Mouse (Mus musculus) midbrain, embryonic 10.5 days (tissue): Measurements from ENCODE around the gene Tcirg1. TPM values are rescaled to one million over a fixed set of nuclear protein-coding genes. Genes with fewer than 3 reads are reported as not detected.

ENCODE experiments used
- DNase-seq: peaks from one replicate; pipeline ENCODE4 v3.0.0-alpha.2; 2017; ENCODE audit warnings: low spot score
- H3K27ac ChIP-seq: fragments of 300-500 bp; sonication (generic); replicated peaks from 2 replicates; pipeline ENCODE4 v1.5.1; 2016; ENCODE audit warnings: mild to moderate bottlenecking
- H3K27me3 ChIP-seq: fragments of 300-500 bp; sonication (generic); 2 replicates; pipeline ENCODE4 v1.6.1; 2016; ENCODE audit warnings: low read depth, mild to moderate bottlenecking; ENCODE audit not compliant: poor library complexity, severe bottlenecking
- H3K36me3 ChIP-seq: fragments of 300-500 bp; sonication (generic); 2 replicates; pipeline ENCODE4 v1.6.1; 2016; ENCODE audit warnings: mild to moderate bottlenecking, moderate library complexity
- H3K4me1 ChIP-seq: fragments of 300-500 bp; sonication (generic); 2 replicates; pipeline ENCODE4 v1.6.1; 2016
- H3K4me3 ChIP-seq: fragments of 300-500 bp; sonication (generic); 2 replicates; pipeline ENCODE4 v1.5.1; 2016; ENCODE audit warnings: mild to moderate bottlenecking, moderate library complexity
- H3K9me3 ChIP-seq: fragments of 300-500 bp; sonication (generic); replicated peaks from 2 replicates; pipeline ENCODE4 v1.6.1; 2016; ENCODE audit warnings: mild to moderate bottlenecking
- WGBS: fragments of 180-500 bp; shearing (Covaris S2); methylation state at CpG from one replicate; pipeline ENCODE4 v1.1.7; 2016; 5-methylcytosine and 5-hydroxymethylcytosine counted together
- polyA plus RNA-seq: library from polyadenylated mRNA; unstranded; fragments of >200 nt; fragmentation: Nextera tagmentation; extraction: Ambion mirVana; gene quantifications from 2 replicates; pipeline ENCODE4 v1.2.1, GENCODE M21; 2016

The Tcirg1 gene
- polyA plus RNA-seq, 1 experiment from 2014 or later, result 17.0 TPM

DNA sequence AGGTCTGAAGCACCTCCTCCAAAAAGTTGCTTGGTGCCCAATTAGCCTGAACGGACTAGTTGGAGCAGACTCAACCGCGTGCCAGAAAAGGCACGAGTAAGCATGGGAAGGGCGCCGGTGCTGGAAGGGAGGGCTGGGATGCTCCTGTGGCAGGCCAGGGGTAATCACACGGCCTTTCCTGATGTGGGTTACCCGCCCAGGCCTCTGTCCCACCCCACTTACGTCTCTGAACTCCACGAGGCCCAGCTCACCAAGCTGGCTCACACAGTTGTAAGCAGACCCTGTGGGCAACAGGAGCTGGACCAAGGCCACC, 2.6 kb downstream of the Tcirg1 start:
- Histone ChIP-seq H3K4me1 (peaks cover 46% of the 10 kb centered on the region), H3K27ac (no peak overlapping the region), H3K9me3 (no peaks in the 10 kb centered on the region), H3K27me3 (peaks cover 26% of the 10 kb centered on the region), H3K4me3 (no peak overlapping the region), H3K36me3 (peaks cover 31% of the 10 kb centered on the region)
- WGBS, result 68% methylated on average over 10 of the region's 10 CpGs
- DNase-seq, result no peak

DNA sequence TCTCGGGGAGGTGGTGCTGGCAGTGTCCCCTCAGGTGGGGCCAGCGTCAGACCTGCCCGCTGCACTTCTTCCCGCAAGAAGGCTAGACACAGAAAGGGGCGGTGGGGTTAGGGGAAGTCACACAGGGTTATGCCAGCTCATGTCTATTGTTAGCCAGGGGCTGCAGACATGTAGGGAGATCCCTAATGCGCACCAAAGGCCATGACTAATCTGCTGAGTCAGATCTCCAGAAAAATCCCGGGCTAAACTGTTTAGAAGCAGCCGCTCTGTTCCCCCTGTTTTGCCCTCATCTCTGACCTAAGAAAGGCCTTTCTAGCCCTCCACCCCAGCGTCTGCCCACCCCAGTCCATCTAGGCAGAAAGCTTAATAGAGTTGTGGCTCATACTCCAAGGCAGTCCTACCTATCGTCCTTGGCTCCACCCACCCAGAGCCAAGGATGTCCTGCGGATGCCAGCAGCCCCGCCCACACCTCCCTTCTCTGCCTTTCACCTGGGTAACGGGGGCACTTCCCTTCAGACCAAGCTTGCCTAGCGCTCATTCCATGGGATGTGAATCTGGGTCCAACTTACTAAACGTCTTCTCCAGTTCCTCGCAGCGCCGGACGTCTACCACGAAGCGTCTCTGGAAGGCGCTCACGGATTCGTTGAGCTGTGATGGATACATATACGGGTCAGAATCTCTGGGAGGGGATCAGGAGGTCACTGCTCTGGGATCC, 3.1 kb downstream of the Tcirg1 start:
- WGBS, result 59% methylated on average over 25 of the region's 25 CpGs
- H3K4me1 ChIP-seq, result peaks cover 46% of the 10 kb centered on the region
- H3K4me3 ChIP-seq, result no peak overlapping the region
- peaks cover 26% of the 10 kb centered on the region for H3K27me3 ChIP-seq
- H3K27ac ChIP-seq, result peak overlapping the region; percentile 9; the same call in 1 of the 2 replicates
- no peak for DNase-seq
- no peaks in the 10 kb centered on the region for H3K9me3 ChIP-seq
- H3K36me3 ChIP-seq, result peaks cover 26% of the 10 kb centered on the region

DNA sequence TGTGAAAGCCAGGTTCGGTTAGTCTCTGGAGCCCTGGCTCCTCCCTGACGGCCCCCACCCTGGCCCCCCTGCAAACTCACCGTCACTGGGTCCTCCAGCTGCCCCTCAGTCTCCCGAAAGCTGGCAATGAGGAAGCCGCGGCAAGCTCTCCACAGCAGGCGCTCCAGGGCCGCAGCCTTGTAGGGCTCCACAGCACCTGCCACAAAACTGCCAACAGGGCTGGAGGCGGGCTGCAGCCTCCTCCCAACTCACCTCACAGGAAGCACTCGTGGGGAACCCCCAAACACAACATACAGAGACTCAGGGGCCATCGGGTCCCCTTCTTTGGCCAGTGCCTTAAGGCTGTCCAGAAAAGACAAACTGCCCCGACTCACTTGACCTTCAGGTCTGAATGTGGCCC, 4.0 kb downstream of the Tcirg1 start:
- H3K36me3 ChIP-seq, result peaks cover 18% of the 10 kb centered on the region
- H3K4me1 ChIP-seq, result peaks cover 46% of the 10 kb centered on the region
- H3K9me3 ChIP-seq, result no peaks in the 10 kb centered on the region
- peaks cover 26% of the 10 kb centered on the region for H3K27me3 ChIP-seq
- H3K4me3 ChIP-seq, result no peak overlapping the region
- H3K27ac ChIP-seq, result 0 out of 2 replicates have a peak overlapping the region, but pooled peaks have one; percentile 5
- no peak for DNase-seq
- WGBS, result 80% methylated on average over 12 of the region's 12 CpGs

DNA sequence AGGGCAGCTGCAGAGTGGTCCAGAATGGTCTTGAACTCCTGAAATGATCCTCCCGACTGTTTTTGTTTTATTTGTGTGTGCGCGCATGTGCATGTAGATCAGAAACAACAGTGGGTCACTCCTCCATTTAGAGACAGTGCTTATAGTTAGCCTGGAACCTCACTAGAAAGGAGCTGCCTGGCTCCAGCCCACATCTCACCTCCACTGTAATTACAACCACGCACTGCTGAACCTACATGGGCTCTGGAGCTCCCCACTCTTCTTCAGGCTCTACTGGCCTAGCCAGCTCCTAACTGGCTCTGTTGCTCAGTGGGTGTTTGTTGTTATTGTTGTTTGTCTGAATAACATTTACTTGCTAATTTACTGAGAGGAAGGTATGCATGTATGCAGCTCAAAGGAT, 7.3 kb downstream of the Tcirg1 start:
- WGBS, result 97% methylated on average over 4 of the region's 4 CpGs
- DNase-seq, result no peak
- Histone ChIP-seq H3K4me1 (peaks cover 37% of the 10 kb centered on the region), H3K27ac (no peak overlapping the region), H3K4me3 (no peak overlapping the region), H3K27me3 (peaks cover 11% of the 10 kb centered on the region), H3K9me3 (no peaks in the 10 kb centered on the region), H3K36me3 (peaks cover 44% of the 10 kb centered on the region)

DNA sequence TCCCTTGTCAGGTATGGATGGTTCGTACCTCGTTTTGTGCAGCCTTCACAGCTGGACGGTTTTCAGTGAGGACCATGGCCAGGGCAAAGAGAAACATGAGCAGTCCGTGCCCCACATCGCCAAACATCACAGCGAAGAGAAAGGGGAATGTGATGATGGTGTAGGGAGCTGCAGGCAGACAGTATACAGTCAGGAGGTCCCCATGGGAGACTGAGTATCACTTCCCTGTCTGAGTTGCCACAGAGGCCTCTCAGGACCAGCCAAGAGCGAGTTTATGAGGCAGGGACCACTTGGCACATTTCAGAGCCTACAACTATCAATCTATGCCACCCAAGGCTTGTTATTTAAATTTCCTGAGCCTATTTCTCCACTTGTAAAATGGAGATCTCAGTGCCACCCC, 8.0 kb downstream of the Tcirg1 start:
- DNase-seq, result no peak
- peaks cover 7% of the 10 kb centered on the region for H3K27me3 ChIP-seq
- H3K4me1 ChIP-seq, result peaks cover 34% of the 10 kb centered on the region
- peaks cover 51% of the 10 kb centered on the region for H3K36me3 ChIP-seq
- H3K9me3 ChIP-seq, result no peaks in the 10 kb centered on the region
- H3K27ac ChIP-seq, result no peak overlapping the region
- 79% methylated on average over 7 of the region's 7 CpGs for WGBS
- no peak overlapping the region for H3K4me3 ChIP-seq

DNA sequence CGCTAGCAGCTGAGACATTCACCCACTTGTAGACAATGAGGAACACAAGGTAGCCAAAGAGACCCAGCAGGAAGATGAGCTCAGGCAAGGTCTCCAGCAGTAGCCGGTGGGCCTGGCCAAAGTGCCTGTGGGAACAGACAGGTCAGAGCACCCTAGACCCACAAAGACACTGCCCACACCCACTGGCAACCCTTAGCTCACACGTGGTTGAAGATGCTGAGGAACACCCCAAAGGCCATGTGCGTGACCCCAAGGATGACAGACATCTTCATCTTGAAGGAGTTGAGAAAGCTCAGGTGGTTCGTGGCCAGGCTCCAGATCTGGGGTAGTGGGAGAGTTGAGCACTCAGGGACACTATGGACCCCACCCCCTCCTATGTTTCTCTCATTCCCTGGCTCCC, 9.4 kb downstream of the Tcirg1 start:
- peaks cover 58% of the 10 kb centered on the region for H3K36me3 ChIP-seq
- no peak for DNase-seq
- WGBS, result 88% methylated on average over 5 of the region's 5 CpGs
- peaks cover 23% of the 10 kb centered on the region for H3K4me1 ChIP-seq
- no peak overlapping the region for H3K4me3 ChIP-seq
- no peak overlapping the region for H3K27ac ChIP-seq
- no peaks in the 10 kb centered on the region for H3K9me3 ChIP-seq
- H3K27me3 ChIP-seq, result no peaks in the 10 kb centered on the region

DNA sequence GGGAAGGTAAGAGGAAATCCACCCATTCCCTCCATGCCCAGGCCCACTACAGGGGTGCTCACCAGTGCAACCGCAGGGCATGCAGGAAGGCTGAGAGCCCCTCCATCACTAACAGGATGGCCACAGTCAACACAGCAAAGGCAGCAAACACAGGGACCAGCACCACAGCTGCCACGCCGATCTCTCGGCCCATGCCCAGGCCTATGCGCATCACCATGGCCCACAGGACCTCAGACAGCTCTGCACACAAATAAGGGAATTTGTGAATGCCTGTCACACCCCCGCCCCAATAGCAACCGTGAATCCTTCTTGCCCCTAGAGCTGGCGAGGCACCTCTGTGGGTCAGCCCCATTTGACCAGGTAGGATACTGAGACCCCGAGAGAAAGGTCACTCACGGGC, 10.7 kb downstream of the Tcirg1 start:
- H3K36me3 ChIP-seq, result peaks cover 64% of the 10 kb centered on the region
- no peak overlapping the region for H3K4me3 ChIP-seq
- H3K27ac ChIP-seq, result peak overlapping the region; percentile 74
- H3K4me1 ChIP-seq, result peaks cover 23% of the 10 kb centered on the region
- WGBS, result 94% methylated on average over 10 of the region's 10 CpGs
- H3K27me3 ChIP-seq, result no peaks in the 10 kb centered on the region
- no peaks in the 10 kb centered on the region for H3K9me3 ChIP-seq
- no peak for DNase-seq

DNA sequence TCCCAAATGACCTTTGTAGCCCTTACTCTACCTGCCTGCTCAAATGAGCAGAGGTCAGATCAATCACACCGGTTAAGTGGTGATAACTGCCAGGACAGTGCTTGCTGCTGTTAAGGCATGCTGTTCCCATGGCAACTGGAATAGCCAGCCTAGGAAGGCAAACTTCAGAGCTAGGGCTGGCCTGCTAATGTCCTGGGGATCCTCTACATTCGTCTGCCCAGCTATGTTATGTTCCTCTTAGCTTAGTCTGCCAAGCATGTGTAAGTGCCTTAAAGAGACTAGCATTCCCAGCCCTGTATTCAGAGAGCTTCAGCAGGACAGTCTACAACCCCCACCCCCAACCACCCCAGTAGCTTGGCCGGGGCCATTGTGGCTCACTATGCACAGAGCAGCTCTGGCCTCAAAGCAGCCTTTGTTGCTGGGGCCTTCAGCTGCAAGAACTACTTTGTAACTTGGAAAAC, 11.7 kb downstream of the Tcirg1 start:
- Histone ChIP-seq H3K4me3 (no peak overlapping the region), H3K36me3 (peaks cover 74% of the 10 kb centered on the region), H3K27me3 (no peaks in the 10 kb centered on the region), H3K4me1 (peaks cover 23% of the 10 kb centered on the region), H3K9me3 (no peaks in the 10 kb centered on the region), H3K27ac (peak overlapping the region; percentile 74)
- WGBS, result 41% methylated on average over 3 of the region's 3 CpGs
- DNase-seq, result peak; percentile 38

DNA sequence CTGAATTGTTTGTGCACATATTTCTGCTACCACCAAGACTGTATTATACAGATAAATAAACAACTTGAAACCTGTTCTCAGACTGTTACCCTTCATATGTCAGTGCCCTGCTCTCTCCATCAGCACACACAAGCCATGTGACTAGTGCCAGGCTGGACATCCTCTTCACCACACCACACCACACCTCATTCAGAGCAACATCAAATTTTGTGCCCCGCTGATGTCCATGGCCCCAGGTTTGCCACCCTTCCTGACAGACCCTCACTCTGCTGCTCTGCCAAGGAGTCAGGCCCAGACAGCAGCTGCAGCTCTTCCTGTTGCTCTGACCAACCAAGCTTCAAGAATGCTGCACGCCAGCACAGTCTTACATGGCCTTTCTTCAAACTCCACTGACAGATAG, 12.6 kb downstream of the Tcirg1 start:
- Histone ChIP-seq H3K36me3 (peaks cover 82% of the 10 kb centered on the region), H3K27me3 (no peaks in the 10 kb centered on the region), H3K9me3 (no peaks in the 10 kb centered on the region), H3K27ac (no peak overlapping the region), H3K4me1 (peaks cover 23% of the 10 kb centered on the region), H3K4me3 (no peak overlapping the region)
- DNase-seq, result no peak
- 89% methylated on average over 2 of the region's 2 CpGs for WGBS

DNA sequence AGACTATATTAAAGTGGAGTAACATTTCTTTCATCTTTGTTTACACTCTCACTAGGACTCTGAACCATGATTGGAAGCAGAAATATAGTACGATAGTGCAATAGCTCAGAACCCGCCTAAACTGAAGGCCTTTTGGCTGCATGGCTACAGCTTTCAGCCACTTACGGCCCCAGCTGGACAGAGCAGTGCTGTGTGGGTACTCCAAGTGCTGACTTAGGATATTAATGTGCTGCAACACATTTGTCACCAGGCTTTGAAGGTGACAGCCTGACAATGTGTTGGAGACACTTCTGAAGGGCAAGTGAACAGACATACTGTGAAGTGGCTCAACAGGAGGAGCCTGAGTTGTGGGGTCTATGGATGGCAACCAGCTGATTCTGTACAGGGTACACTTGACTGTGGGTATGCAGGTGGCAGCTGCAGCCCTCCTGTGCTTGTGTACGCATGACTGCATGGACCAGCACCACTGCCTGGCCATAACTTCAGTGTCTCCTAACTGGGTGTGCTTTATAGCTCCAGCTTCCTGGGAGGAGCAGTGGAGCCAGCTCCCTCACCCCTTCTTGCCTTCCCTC, 13.3 kb downstream of the Tcirg1 start:
- no peak overlapping the region for H3K27ac ChIP-seq
- peaks cover 23% of the 10 kb centered on the region for H3K4me1 ChIP-seq
- H3K36me3 ChIP-seq, result peaks cover 89% of the 10 kb centered on the region
- 98% methylated on average over 4 of the region's 4 CpGs for WGBS
- H3K27me3 ChIP-seq, result no peaks in the 10 kb centered on the region
- H3K4me3 ChIP-seq, result no peak overlapping the region
- H3K9me3 ChIP-seq, result no peaks in the 10 kb centered on the region
- DNase-seq, result no peak

DNA sequence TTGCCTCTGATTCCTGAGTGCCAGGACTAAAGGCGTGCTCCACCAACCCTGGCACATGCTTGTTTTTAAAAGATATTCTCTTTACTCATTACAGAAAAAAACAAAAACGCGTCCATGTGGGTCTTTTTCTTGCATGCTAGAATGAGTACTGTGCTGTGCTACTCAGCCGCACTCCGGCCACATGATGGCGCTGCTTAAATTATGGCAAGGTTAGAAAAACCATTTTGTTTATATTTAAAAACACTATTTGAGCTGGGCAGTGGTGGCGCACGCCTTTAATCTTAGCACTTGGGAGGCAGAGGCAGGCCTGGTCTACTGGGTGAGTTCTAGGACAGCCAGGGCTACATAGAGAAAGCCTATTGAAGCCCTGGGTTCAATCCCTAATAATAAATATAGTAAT, 16.8 kb downstream of the Tcirg1 start:
- no peaks in the 10 kb centered on the region for H3K27me3 ChIP-seq
- peaks cover 94% of the 10 kb centered on the region for H3K36me3 ChIP-seq
- H3K9me3 ChIP-seq, result no peaks in the 10 kb centered on the region
- H3K4me1 ChIP-seq, result peaks cover 9% of the 10 kb centered on the region
- DNase-seq, result no peak
- H3K27ac ChIP-seq, result no peak overlapping the region
- 90% methylated on average over 8 of the region's 8 CpGs for WGBS
- no peak overlapping the region for H3K4me3 ChIP-seq

DNA sequence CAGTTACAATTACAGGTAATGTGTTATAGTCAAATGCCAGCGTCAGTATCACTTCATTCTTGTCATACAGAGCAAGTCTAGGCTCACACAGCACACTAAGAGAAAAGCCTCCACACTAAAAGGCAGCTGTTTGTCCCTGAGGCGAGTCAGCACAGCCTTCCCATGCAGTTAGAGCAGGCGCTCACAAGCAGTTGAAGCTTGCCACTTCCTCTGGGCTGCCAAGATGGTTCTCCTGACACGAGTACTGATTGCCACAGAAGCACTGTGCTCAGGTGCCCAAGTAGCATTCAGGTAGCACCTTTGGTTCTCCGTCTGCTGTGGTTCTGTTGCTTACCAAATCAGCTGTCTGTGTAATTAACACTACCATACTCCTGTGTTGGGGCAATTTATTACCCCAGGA, 17.8 kb downstream of the Tcirg1 start:
- peaks cover 94% of the 10 kb centered on the region for H3K36me3 ChIP-seq
- WGBS, result 94% methylated on average over 5 of the region's 5 CpGs
- no peaks in the 10 kb centered on the region for H3K9me3 ChIP-seq
- H3K27me3 ChIP-seq, result no peaks in the 10 kb centered on the region
- no peak for DNase-seq
- H3K27ac ChIP-seq, result no peak overlapping the region
- no peak overlapping the region for H3K4me3 ChIP-seq
- H3K4me1 ChIP-seq, result no peaks in the 10 kb centered on the region

DNA sequence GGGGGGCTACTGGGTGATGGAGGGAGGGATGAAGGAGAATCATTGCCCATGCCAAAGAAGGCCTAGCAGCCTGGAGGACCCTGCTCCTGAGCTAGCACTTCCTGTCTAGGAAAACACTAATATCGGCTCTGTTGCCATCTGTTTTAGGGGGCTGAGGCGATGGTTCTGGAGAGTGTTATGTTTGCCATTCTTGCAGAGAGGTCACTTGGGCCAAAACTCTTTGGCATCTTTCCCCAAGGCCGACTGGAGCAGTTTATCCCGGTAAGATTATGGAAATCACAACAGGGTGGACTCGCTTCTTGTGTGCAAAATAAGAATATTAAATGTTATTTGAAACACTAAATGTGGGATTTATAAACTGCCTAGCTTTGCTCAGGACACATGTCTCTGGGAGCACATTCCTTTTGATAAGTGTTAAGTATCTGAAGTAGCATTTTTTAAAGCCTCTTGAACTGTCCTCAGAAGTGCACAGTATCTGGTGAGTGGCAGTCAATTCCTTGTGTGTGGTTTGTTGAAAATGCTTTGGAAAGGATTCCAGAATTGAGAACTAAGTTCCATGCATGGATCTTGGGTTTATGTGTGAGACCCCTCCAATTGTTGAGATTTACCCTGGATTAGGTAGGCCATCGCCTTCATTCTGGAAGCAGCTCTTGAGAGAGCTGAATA, 22.5 kb downstream of the Tcirg1 start:
- Histone ChIP-seq H3K9me3 (no peaks in the 10 kb centered on the region), H3K36me3 (peaks cover 57% of the 10 kb centered on the region), H3K4me3 (no peak overlapping the region), H3K27ac (no peak overlapping the region), H3K4me1 (no peaks in the 10 kb centered on the region), H3K27me3 (no peaks in the 10 kb centered on the region)
- WGBS, result 86% methylated on average over 6 of the region's 6 CpGs
- no peak for DNase-seq
